Mouse (Mus musculus) hindbrain, embryonic 15.5 days (tissue): ENCODE measurements around the gene Snrnp25. TPM values are rescaled to one million over a fixed set of nuclear protein-coding genes. Genes with fewer than 3 reads are reported as not detected.

ENCODE experiments used
- ATAC-seq: fragments of 200-750 bp; cut with Nextera tagmentation; 2 replicates; pipeline ENCODE4 v1.8.0; 2017; ENCODE audit warnings: low read depth, moderate number of reproducible peaks, moderate TSS enrichment; ENCODE audit not compliant: low FRiP score
- H3K27ac ChIP-seq: fragments of 300-500 bp; sonication (generic); replicated peaks from 2 replicates; pipeline ENCODE4 v1.5.1; 2015; ENCODE audit warnings: mild to moderate bottlenecking, inconsistent platforms
- H3K27me3 ChIP-seq: fragments of 300-500 bp; sonication (generic); 2 replicates; pipeline ENCODE4 v1.6.1; 2015; ENCODE audit warnings: control low read depth, inconsistent platforms
- H3K36me3 ChIP-seq: fragments of 300-500 bp; sonication (generic); 2 replicates; pipeline ENCODE4 v1.6.1; 2015; ENCODE audit warnings: control low read depth, inconsistent platforms
- H3K4me1 ChIP-seq: fragments of 300-500 bp; sonication (generic); replicated peaks from 2 replicates; pipeline ENCODE4 v1.6.1; 2015; ENCODE audit warnings: control low read depth, inconsistent platforms
- H3K4me2 ChIP-seq: fragments of 300-500 bp; sonication (generic); 2 replicates; pipeline ENCODE4 v1.6.1; 2015; ENCODE audit warnings: moderate library complexity, mild to moderate bottlenecking, inconsistent platforms
- H3K4me3 ChIP-seq: fragments of 300-500 bp; sonication (generic); 2 replicates; pipeline ENCODE4 v1.5.1; 2015; ENCODE audit warnings: mild to moderate bottlenecking, inconsistent platforms
- H3K9ac ChIP-seq: fragments of 300-500 bp; sonication (generic); 2 replicates; pipeline ENCODE4 v1.6.1; 2015; ENCODE audit warnings: inconsistent platforms
- H3K9me3 ChIP-seq: fragments of 300-500 bp; sonication (generic); 2 replicates; pipeline ENCODE4 v1.6.1; 2016; ENCODE audit warnings: control low read depth, inconsistent platforms
- WGBS: fragments of 180-500 bp; shearing (Covaris S2); methylation state at CpG from one replicate; pipeline ENCODE4 v1.1.7; 2015; 5-methylcytosine and 5-hydroxymethylcytosine counted together
- polyA plus RNA-seq: library from polyadenylated mRNA; unstranded; fragments of >200 nt; fragmentation: Nextera tagmentation; extraction: Ambion mirVana; gene quantifications from 2 replicates; pipeline ENCODE4 v1.2.1, GENCODE M21; 2015

Gene Snrnp25
- polyA plus RNA-seq, 1 experiment from 2014 or later: 50.4 TPM

DNA sequence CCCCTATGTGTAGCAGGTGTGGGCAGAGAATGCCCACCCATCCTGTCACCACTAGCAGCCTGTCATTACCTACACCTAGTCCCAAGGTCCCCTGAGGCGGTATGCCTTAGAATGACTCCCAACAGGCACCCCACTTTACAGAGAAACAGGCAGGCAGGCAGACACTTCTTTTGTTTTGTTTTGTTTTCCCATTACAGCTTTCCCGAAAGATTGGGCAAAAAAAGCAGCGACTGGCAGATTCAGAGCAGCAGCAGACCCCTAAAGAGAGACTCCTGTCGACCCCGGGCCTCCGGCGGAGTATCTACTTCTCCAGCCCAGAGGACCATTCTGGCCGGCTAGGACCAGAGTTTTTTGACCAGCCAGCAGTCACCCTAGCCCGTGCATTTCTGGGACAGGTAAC is 22.3 kb downstream of the Snrnp25 start:
- Histone ChIP-seq H3K4me3 (peak overlapping the region; percentile 67; the same call in 1 of the 2 replicates), H3K36me3 (peaks cover 20% of the 10 kb centered on the region), H3K9me3 (no peaks in the 10 kb centered on the region), H3K27me3 (peaks cover 19% of the 10 kb centered on the region; the same call in 1 of the 2 replicates), H3K9ac (0 out of 2 replicates have a peak overlapping the region, but pooled peaks have one; percentile 82), H3K27ac (peak overlapping the region; percentile 84; the same call in 1 of the 2 replicates), H3K4me2 (peak overlapping the region; percentile 83), H3K4me1 (peaks cover 46% of the 10 kb centered on the region)
- ATAC-seq: no peak
- 86% methylated on average over 9 of the region's 9 CpGs for WGBS

DNA sequence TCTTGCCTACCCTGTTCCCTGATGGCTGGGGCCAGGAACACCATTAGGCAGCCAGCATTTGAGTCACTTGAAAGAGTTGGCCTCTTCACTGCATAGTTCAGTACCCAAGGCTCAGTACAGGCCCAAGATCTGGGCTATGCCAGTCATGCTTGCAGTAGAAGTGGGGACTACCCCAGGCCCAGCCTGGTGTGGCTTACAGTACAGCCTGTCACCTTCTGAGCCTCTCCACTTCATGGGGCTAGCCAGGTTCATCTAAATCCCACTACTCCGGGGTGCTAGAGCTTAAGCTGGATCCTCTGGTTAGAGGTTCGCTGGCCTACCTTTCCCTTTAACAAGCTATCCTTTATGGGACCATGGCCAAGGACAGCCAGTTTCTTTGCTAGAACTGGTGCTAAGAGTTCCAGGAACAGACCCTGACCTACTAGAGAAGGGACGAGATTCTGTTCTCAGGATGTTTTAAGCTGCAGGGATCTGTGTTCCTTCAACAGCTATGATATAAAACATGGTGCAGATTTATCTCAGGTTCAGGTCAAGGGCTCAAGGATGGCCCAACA is 23.2 kb downstream of the Snrnp25 start:
- Histone ChIP-seq H3K4me2 (no peak overlapping the region), H3K36me3 (peaks cover 22% of the 10 kb centered on the region), H3K27ac (no peak overlapping the region), H3K27me3 (peaks cover 11% of the 10 kb centered on the region; the same call in 1 of the 2 replicates), H3K9ac (no peak overlapping the region), H3K9me3 (no peaks in the 10 kb centered on the region), H3K4me3 (no peak overlapping the region), H3K4me1 (peaks cover 41% of the 10 kb centered on the region)
- 94% methylated on average over 3 of the region's 3 CpGs for WGBS
- ATAC-seq: no peak

DNA sequence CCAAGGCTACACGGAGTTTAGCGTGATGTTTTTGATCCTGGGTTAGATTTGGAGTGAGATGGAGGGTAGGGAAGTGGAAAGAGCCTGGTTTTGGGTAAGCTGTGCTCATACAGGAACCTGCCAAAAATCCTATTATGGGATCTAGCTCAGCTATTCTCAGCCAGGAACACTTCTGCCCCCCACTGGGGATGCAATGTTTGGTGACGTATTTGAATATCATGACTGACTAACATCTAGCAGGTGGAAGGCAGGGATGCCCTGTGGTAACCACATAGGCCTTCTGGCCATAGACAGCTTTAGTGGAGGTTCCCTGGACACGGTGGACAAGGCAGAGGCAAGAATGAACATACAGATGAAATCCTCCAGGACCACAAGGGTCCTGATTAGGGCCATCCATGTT is 25.0 kb downstream of the Snrnp25 start:
- 81% methylated on average over 4 of the region's 4 CpGs for WGBS
- Histone ChIP-seq H3K27me3 (no peaks in the 10 kb centered on the region), H3K4me3 (no peak overlapping the region), H3K9ac (no peak overlapping the region), H3K4me2 (no peak overlapping the region), H3K27ac (no peak overlapping the region), H3K9me3 (no peaks in the 10 kb centered on the region), H3K4me1 (peaks cover 46% of the 10 kb centered on the region), H3K36me3 (peaks cover 24% of the 10 kb centered on the region)
- no peak for ATAC-seq

DNA sequence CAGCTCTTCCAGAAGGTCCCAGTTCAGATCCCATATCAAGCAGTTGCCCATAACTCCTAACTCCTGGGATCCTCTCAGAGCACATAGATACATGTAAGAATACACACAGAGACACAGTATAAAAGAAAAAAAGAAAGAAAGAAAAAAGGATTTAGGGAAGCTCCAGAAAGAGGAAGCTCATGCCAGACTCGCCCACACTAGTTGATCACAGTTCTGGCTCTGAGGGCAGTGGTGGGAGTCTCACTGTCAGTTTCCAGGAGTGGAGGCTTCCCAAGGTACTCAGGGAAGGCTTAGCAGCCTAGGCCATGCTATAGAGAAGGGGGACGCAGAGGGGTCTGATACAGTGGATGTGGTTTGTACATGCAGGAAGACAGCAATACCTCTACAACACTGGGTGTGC is 25.9 kb downstream of the Snrnp25 start:
- ATAC-seq: no peak
- peaks cover 24% of the 10 kb centered on the region for H3K36me3 ChIP-seq

DNA sequence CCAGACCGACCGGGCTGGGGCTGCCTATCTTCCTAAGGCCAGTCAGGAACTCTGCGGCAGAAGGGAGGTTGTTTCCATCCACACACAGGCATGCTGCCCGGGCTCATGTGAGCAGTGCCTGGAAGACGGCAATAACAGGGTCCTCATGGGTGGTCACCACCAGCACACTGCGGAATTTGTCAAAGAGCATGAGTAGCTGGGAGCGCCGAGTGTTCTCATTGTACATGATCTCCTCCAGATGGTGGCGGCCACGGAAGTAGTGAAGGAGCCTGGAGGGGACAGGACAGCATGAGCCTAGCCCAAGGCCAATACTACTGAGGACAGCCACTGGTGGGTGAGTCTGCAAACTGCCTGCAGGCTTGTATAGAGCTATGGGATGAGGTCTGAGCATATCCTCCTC is 27.6 kb downstream of the Snrnp25 start:
- H3K4me1 ChIP-seq: peaks cover 46% of the 10 kb centered on the region
- H3K9me3 ChIP-seq: no peaks in the 10 kb centered on the region
- WGBS: 74% methylated on average over 10 of the region's 10 CpGs
- no peaks in the 10 kb centered on the region for H3K27me3 ChIP-seq
- peaks cover 24% of the 10 kb centered on the region for H3K36me3 ChIP-seq
- no peak overlapping the region for H3K27ac ChIP-seq
- peak; percentile 16; the same call in 1 of the 2 replicates for ATAC-seq
- no peak overlapping the region for H3K4me3 ChIP-seq
- no peak overlapping the region for H3K4me2 ChIP-seq
- no peak overlapping the region for H3K9ac ChIP-seq

More for the DNA sequence above, 25.9 kb downstream of the Snrnp25 start:
- 94% methylated on average over 2 of the region's 2 CpGs for WGBS
- H3K9ac ChIP-seq: no peak overlapping the region
- no peak overlapping the region for H3K4me3 ChIP-seq
- no peaks in the 10 kb centered on the region for H3K27me3 ChIP-seq
- H3K9me3 ChIP-seq: no peaks in the 10 kb centered on the region
- H3K4me1 ChIP-seq: peaks cover 46% of the 10 kb centered on the region
- no peak overlapping the region for H3K4me2 ChIP-seq
- H3K27ac ChIP-seq: no peak overlapping the region

DNA sequence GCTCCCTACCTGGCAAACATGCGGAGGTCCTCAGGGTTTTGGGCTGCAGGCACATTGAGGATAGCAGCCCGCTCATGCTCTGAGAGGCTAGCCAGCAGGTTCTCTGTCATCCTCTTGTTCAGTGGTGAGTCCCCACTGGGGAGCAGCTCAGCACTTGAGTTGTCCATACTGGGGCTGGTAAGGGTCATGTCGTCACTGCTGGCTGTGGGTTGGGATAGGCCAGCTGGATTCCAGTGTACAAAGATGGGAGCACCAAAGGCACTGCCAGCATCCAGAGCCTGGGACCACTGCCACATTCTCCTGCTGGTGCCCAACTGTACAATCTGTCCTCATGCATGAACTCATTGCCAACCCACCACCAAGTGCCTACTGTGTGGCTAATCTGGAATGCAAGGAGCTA is 28.7 kb downstream of the Snrnp25 start:
- Histone ChIP-seq H3K9ac (no peak overlapping the region), H3K27ac (no peak overlapping the region), H3K4me3 (no peak overlapping the region), H3K27me3 (no peaks in the 10 kb centered on the region), H3K36me3 (peaks cover 21% of the 10 kb centered on the region), H3K4me2 (no peak overlapping the region), H3K4me1 (peaks cover 48% of the 10 kb centered on the region), H3K9me3 (no peaks in the 10 kb centered on the region)
- 82% methylated on average over 3 of the region's 3 CpGs for whole genome bisulfite sequencing
- ATAC-seq: 0 out of 2 replicates have a peak, but pooled peaks have one; percentile 10

DNA sequence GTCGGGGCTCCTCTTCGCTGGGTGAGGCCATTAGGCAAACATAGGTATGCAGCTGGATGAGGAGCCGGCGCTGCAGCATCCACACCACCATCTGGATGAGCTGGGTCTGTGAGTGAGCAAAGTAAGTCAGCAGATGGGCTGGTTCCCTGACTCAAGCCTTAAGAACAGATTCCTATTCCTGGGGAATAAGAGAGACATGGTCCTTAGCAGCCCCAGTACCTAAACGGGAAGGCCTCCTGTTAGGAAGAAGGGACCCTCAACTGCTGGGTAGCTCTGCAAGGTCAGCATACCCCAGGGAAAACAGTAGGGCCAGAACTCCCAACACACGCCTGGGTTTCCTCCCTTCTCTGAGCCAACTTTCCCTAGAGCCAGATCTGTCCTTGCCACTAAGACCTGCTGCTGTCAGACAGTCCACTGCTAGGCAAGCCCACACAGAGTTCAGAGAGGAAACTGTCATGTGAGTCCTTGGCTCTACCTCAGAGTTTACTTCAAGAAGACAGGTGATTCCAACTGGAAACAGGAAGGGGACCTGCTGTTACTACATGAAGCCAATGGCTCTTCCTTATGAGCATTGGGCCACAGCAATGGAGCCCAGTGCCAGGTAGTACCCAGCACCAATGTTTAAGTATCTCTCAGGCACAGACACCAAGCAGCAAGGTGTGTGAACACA is 29.7 kb downstream of the Snrnp25 start:
- Histone ChIP-seq H3K36me3 (peaks cover 17% of the 10 kb centered on the region), H3K27me3 (no peaks in the 10 kb centered on the region), H3K4me2 (no peak overlapping the region), H3K9ac (no peak overlapping the region), H3K9me3 (no peaks in the 10 kb centered on the region), H3K4me3 (no peak overlapping the region), H3K4me1 (peaks cover 48% of the 10 kb centered on the region), H3K27ac (peak overlapping the region; percentile 78)
- WGBS: 84% methylated on average over 6 of the region's 6 CpGs
- ATAC-seq: no peak

DNA sequence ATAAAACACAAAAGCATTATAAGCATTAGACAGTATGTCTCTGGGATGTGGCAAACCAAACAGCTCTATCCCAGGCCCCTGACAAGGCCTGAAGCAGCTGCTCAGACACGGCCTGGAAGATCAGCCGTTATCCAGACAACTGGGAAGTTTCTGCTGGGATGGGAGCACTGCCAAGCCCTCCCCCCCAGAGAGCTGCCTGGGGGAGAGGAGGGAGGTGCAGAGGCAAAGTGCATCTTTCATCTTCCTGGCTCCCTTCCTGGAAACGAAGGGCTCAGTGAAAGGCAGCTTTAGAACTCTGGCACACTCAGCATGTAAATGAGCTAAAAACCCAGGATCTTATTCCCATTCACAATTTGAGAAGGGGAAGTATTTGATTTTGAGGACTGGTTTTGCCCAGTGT is 30.4 kb downstream of the Snrnp25 start:
- Histone ChIP-seq H3K27ac (peak overlapping the region; percentile 78), H3K9me3 (no peaks in the 10 kb centered on the region), H3K4me2 (no peak overlapping the region), H3K9ac (no peak overlapping the region), H3K4me3 (no peak overlapping the region), H3K4me1 (peaks cover 48% of the 10 kb centered on the region), H3K27me3 (no peaks in the 10 kb centered on the region), H3K36me3 (peaks cover 15% of the 10 kb centered on the region)
- 24% methylated on average over 3 of the region's 3 CpGs for WGBS
- ATAC-seq: peak; percentile 57; the same call in 1 of the 2 replicates

DNA sequence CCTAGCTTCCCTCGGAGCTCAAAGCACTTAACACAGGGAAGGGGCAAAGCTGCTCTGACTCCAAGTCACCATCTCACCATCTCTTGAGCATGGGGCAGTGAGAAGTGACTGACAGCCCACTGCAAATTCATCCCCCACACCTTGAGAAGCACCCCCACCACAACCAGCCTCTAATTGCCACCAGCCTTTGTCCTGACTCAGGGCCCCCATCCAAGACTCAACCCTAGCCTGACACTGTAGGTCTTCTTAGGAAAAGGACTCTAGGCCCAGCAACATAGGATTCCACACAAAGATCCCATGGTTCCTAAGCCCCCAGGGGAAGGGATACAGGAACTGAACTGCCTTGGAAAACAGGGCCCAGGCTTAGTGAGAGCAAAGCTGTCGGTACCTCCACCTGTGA is 30.9 kb downstream of the Snrnp25 start:
- ATAC-seq: 0 out of 2 replicates have a peak, but pooled peaks have one; percentile 9
- peaks cover 48% of the 10 kb centered on the region for H3K4me1 ChIP-seq
- no peaks in the 10 kb centered on the region for H3K9me3 ChIP-seq
- peaks cover 19% of the 10 kb centered on the region for H3K36me3 ChIP-seq
- H3K4me3 ChIP-seq: no peak overlapping the region
- no peaks in the 10 kb centered on the region for H3K27me3 ChIP-seq
- H3K4me2 ChIP-seq: no peak overlapping the region
- peak overlapping the region; percentile 78 for H3K27ac ChIP-seq
- no peak overlapping the region for H3K9ac ChIP-seq
- WGBS: 45% methylated on average over 2 of the region's 2 CpGs

DNA sequence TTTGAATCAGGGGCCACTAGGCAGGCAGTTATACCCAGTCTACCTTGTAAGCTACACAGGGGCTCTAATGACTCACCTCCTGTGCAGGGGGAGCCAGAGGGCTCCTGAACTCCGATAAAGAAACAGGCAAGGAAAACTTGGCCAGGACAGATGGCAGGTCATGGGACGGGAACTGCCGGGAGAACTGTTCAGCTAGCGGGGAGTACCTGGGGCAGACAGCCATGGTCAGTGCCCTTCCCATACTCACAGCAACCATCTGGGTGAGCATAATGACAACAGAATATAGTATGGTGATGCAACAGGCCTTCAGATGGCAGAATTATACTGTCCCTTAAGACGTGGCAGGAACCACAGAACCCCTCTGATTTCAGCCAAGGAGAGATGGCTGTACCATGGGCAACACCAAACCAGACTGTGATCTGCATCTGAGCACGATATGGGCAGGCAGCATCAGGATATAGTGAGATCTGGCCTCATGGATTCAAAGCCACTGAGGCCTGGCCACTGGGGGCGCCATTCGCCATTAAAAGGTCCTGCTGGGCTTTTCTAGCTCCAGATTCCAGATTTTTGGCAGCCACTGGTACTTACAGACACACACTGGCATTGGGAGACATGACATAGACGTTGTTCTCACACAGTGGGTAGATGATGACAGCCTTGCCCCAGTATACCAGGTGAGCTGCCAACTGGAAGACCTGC is 31.6 kb downstream of the Snrnp25 start:
- H3K4me2 ChIP-seq: no peak overlapping the region
- no peaks in the 10 kb centered on the region for H3K9me3 ChIP-seq
- no peaks in the 10 kb centered on the region for H3K27me3 ChIP-seq
- H3K9ac ChIP-seq: no peak overlapping the region
- ATAC-seq: no peak
- WGBS: 53% methylated on average over 9 of the region's 9 CpGs
- H3K27ac ChIP-seq: peak overlapping the region; percentile 78
- peaks cover 16% of the 10 kb centered on the region for H3K36me3 ChIP-seq
- no peak overlapping the region for H3K4me3 ChIP-seq
- H3K4me1 ChIP-seq: peaks cover 48% of the 10 kb centered on the region

DNA sequence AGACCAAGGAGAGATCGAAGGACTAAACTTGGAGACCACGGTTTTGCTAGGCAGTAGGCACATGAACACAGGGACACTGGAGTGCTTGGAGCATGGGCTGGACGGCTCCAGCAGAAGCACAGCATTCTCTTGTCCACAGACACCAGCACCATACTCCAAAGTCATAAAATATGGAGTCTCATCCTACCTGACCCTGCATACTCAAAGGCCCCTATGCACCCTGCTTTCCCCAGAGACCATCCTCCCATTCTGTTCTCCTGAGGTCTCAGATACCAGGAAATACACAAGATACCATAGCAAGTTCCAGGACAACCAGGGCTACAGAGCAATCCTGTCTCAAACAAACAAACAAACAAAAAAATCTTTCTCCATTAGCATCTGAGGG is 32.2 kb downstream of the Snrnp25 start:
- H3K4me2 ChIP-seq: no peak overlapping the region
- peak overlapping the region; percentile 78; the same call in 1 of the 2 replicates for H3K27ac ChIP-seq
- H3K27me3 ChIP-seq: no peaks in the 10 kb centered on the region
- ATAC-seq: no peak
- no peak overlapping the region for H3K4me3 ChIP-seq
- H3K4me1 ChIP-seq: peaks cover 48% of the 10 kb centered on the region
- H3K36me3 ChIP-seq: peaks cover 11% of the 10 kb centered on the region
- H3K9me3 ChIP-seq: no peaks in the 10 kb centered on the region
- 93% methylated on average over 3 of the region's 3 CpGs for WGBS
- no peak overlapping the region for H3K9ac ChIP-seq
